Mouse (Mus musculus): ENCODE results near the gene 1700023F06Rik. TPM values are rescaled to one million over a fixed set of nuclear protein-coding genes. Genes with fewer than 3 reads are reported as not detected.

1700023F06Rik gene
- 0.88 and 2.1 TPM in 2 replicates for polyA plus RNA-seq (2014; fragmentation: Nextera tagmentation; extraction: Ambion mirVana)

- Histone ChIP-seq H3K27ac (replicated peaks; ENCODE audit: low read depth, low read length) (no peak within 1 kb of the TSS), H3K4me1 (ENCODE audit: control insufficient read depth, insufficient read depth, low read length) (no peaks in the 10 kb centered on the region), H3K27me3 (ENCODE audit: control insufficient read depth, insufficient read depth, low read length) (no peaks in the 10 kb centered on the region), H3K4me2 (ENCODE audit: low read length) (no peak within 1 kb of the TSS), H3K9me3 (ENCODE audit: control insufficient read depth, low read length) (no peaks in the 10 kb centered on the region), H3K36me3 (ENCODE audit: control insufficient read depth, insufficient read depth, low read length) (no peaks in the 10 kb centered on the region), H3K4me3 (replicated peaks; ENCODE audit: low read depth, low read length) (no peak within 1 kb of the TSS), H3K9ac (replicated peaks; ENCODE audit: low read length) (no peak within 1 kb of the TSS)
- ATAC-seq (ENCODE audit: low FRiP score, low TSS enrichment) (no peak), DNase-seq (no peak)
- 85% methylated on average over 3 of the region's 3 CpGs for WGBS
Measured at GRCm38 (mm10) chr11:103208458-103208857, at the start of gene 1700023F06Rik. Gene 1700023F06Rik (minus strand): TSS chr11:103208558.

- WGBS = 98% methylated on average over 4 of the region's 4 CpGs
- no peak overlapping the region for H3K4me2 ChIP-seq (ENCODE audit: low read length)
- peaks cover 5% of the 10 kb centered on the region for H3K4me1 ChIP-seq (ENCODE audit: control insufficient read depth, insufficient read depth, low read length)
- H3K4me3 ChIP-seq (replicated peaks; ENCODE audit: low read depth, low read length) = no peak overlapping the region
- no peaks in the 10 kb centered on the region for H3K27me3 ChIP-seq (ENCODE audit: control insufficient read depth, insufficient read depth, low read length)
- no peaks in the 10 kb centered on the region for H3K9me3 ChIP-seq (ENCODE audit: control insufficient read depth, low read length)
- H3K36me3 ChIP-seq (ENCODE audit: control insufficient read depth, insufficient read depth, low read length) = no peaks in the 10 kb centered on the region
- H3K27ac ChIP-seq (replicated peaks; ENCODE audit: low read depth, low read length) = no peak overlapping the region
- ATAC-seq (ENCODE audit: low FRiP score, low TSS enrichment) = no peak
- no peak overlapping the region for H3K9ac ChIP-seq (replicated peaks; ENCODE audit: low read length)
- no peak for DNase-seq
Measured at GRCm38 (mm10) chr11:103257938-103258481, 49.7 kb upstream of the 1700023F06Rik start.

DNA sequence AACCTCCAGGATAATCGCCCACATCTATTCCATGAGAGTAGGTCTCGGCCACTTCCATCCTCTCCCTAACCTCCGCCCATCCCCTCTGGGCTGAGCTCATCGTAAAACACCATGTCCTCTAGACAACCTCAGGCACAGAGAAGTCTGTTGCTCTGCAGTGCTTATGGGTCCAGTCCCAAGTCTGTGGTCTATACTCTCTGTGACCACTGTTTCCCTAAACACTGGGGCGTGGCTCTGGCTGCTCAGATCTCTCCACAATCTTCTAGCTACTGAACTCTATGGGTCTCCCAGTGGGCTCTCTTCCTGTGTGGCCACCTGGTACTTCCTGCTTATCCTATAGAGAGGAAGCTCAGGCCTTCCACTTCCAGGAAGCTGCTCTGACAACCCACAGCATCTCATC lies 45.2 kb upstream of the 1700023F06Rik start:
- Histone ChIP-seq H3K4me2 (ENCODE audit: low read length) (no peak overlapping the region), H3K27ac (replicated peaks; ENCODE audit: low read depth, low read length) (no peak overlapping the region), H3K9ac (replicated peaks; ENCODE audit: low read length) (no peak overlapping the region), H3K4me1 (ENCODE audit: control insufficient read depth, insufficient read depth, low read length) (no peaks in the 10 kb centered on the region), H3K27me3 (ENCODE audit: control insufficient read depth, insufficient read depth, low read length) (no peaks in the 10 kb centered on the region), H3K36me3 (ENCODE audit: control insufficient read depth, insufficient read depth, low read length) (no peaks in the 10 kb centered on the region), H3K4me3 (replicated peaks; ENCODE audit: low read depth, low read length) (no peak overlapping the region), H3K9me3 (ENCODE audit: control insufficient read depth, low read length) (no peaks in the 10 kb centered on the region)
- DNase-seq = no peak
- no peak for ATAC-seq (ENCODE audit: low FRiP score, low TSS enrichment)
- WGBS = 93% methylated on average over 5 of the region's 5 CpGs

- DNase-seq (no peak), ATAC-seq (ENCODE audit: low FRiP score, low TSS enrichment) (no peak)
- Histone ChIP-seq H3K4me2 (ENCODE audit: low read length) (no peak overlapping the region), H3K4me3 (replicated peaks; ENCODE audit: low read depth, low read length) (no peak overlapping the region), H3K36me3 (ENCODE audit: control insufficient read depth, insufficient read depth, low read length) (no peaks in the 10 kb centered on the region), H3K4me1 (ENCODE audit: control insufficient read depth, insufficient read depth, low read length) (0 out of 2 replicates have a peak, but pooled peaks cover 4% of the 10 kb centered on the region), H3K27ac (replicated peaks; ENCODE audit: low read depth, low read length) (no peak overlapping the region), H3K9ac (replicated peaks; ENCODE audit: low read length) (no peak overlapping the region), H3K27me3 (ENCODE audit: control insufficient read depth, insufficient read depth, low read length) (no peaks in the 10 kb centered on the region), H3K9me3 (ENCODE audit: control insufficient read depth, low read length) (no peaks in the 10 kb centered on the region)
- 96% methylated on average over 5 of the region's 5 CpGs for WGBS
Measured at GRCm38 (mm10) chr11:103252380-103252779, 44.0 kb upstream of the 1700023F06Rik start.

DNA sequence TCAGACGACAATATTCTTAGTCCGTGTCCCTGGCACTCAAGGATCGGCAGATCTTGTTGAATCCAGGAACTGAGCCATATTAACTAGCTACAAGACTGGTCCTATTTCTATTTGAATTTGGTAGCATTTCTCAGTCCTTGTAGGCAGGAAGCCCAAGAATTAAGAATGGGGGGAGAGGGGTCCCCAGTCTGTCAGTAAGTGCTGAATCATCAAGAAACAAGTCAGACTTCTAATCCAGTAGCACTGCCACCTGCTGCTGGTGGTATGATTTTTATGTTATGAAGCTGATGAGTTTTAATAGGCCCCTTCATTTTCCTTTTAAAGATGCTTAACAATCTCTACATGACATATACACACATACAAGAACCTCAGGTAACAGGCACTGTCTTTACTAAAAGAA lies 42.0 kb upstream of the 1700023F06Rik start:
- no peak overlapping the region for H3K27ac ChIP-seq (replicated peaks; ENCODE audit: low read depth, low read length)
- no peaks in the 10 kb centered on the region for H3K27me3 ChIP-seq (ENCODE audit: control insufficient read depth, insufficient read depth, low read length)
- DNase-seq = no peak
- H3K4me2 ChIP-seq (ENCODE audit: low read length) = no peak overlapping the region
- no peak overlapping the region for H3K9ac ChIP-seq (replicated peaks; ENCODE audit: low read length)
- no peak overlapping the region for H3K4me3 ChIP-seq (replicated peaks; ENCODE audit: low read depth, low read length)
- peaks cover 16% of the 10 kb centered on the region for H3K4me1 ChIP-seq (ENCODE audit: control insufficient read depth, insufficient read depth, low read length)
- 95% methylated on average over 3 of the region's 3 CpGs for WGBS
- no peaks in the 10 kb centered on the region for H3K36me3 ChIP-seq (ENCODE audit: control insufficient read depth, insufficient read depth, low read length)
- no peak for ATAC-seq (ENCODE audit: low FRiP score, low TSS enrichment)
- H3K9me3 ChIP-seq (ENCODE audit: control insufficient read depth, low read length) = no peaks in the 10 kb centered on the region

GRCm38 (mm10) chr11:103249509-103249908 lies 41.2 kb upstream of the 1700023F06Rik start:
- Histone ChIP-seq H3K36me3 (ENCODE audit: control insufficient read depth, insufficient read depth, low read length) (no peaks in the 10 kb centered on the region), H3K9me3 (ENCODE audit: control insufficient read depth, low read length) (no peaks in the 10 kb centered on the region), H3K4me1 (ENCODE audit: control insufficient read depth, insufficient read depth, low read length) (peaks cover 23% of the 10 kb centered on the region), H3K4me2 (ENCODE audit: low read length) (no peak overlapping the region), H3K9ac (replicated peaks; ENCODE audit: low read length) (no peak overlapping the region), H3K27ac (replicated peaks; ENCODE audit: low read depth, low read length) (no peak overlapping the region), H3K4me3 (replicated peaks; ENCODE audit: low read depth, low read length) (no peak overlapping the region), H3K27me3 (ENCODE audit: control insufficient read depth, insufficient read depth, low read length) (no peaks in the 10 kb centered on the region)
- DNase-seq (no peak), ATAC-seq (ENCODE audit: low FRiP score, low TSS enrichment) (no peak)
- WGBS = 69% methylated on average over 6 of the region's 6 CpGs

DNA sequence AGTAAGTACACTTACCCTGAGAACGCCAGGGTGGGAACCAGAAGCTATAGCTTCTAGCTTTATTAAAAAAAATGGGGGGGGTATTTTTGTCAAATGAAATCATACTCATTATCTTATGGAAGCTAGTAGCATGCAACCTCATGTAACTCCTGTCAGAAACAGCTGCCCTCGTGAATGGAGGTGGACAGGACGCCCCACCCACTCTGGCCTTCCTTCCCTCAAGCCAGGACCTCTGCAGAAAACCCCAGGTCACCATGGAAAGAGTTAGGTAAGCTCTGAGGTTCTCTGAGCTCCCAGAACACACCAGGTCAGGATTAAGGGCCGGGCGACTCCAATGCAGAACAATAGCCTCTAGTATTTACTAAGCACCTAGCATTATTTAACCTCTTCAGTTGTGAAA lies 40.5 kb upstream of the 1700023F06Rik start:
- 69% methylated on average over 5 of the region's 5 CpGs for WGBS
- no peak overlapping the region for H3K9ac ChIP-seq (replicated peaks; ENCODE audit: low read length)
- peaks cover 24% of the 10 kb centered on the region for H3K4me1 ChIP-seq (ENCODE audit: control insufficient read depth, insufficient read depth, low read length)
- no peak overlapping the region for H3K4me2 ChIP-seq (ENCODE audit: low read length)
- ATAC-seq (ENCODE audit: low FRiP score, low TSS enrichment) (no peak), DNase-seq (no peak)
- H3K9me3 ChIP-seq (ENCODE audit: control insufficient read depth, low read length) = no peaks in the 10 kb centered on the region
- H3K36me3 ChIP-seq (ENCODE audit: control insufficient read depth, insufficient read depth, low read length) = no peaks in the 10 kb centered on the region
- no peak overlapping the region for H3K27ac ChIP-seq (replicated peaks; ENCODE audit: low read depth, low read length)
- no peak overlapping the region for H3K4me3 ChIP-seq (replicated peaks; ENCODE audit: low read depth, low read length)
- no peaks in the 10 kb centered on the region for H3K27me3 ChIP-seq (ENCODE audit: control insufficient read depth, insufficient read depth, low read length)

DNA sequence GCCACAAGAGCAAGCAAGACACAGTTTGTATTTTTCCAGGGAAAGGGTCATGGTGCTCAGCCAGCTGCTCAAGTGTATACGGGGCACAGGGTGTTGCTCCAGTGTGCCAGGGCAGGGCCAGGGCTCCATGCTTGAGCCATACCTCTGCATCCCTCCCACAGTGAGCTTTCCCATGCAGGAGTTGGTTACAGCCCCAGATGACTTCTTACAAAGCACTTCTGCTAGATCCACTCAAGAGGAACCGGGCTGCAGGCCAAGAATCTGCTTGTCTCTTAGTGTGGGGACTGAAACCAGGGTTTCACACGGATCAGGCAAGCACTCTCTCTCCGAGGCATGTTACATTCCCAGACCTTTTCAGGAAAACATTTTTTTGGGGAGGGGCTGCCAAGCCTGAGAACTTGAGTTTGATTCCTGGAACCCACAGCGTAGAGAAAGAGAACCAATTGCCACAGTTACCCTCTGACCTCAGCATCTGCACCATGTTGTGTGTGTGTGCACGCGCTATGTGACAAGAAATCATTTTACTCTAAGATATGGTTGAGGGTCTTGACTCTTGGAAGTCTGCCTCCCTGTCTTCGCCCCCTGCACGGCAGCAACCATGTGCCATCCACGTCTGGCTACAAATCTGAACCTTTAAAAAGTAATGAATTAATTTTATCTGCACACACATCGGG lies 39.3 kb upstream of the 1700023F06Rik start:
- ATAC-seq (ENCODE audit: low FRiP score, low TSS enrichment) = no peak; the same call in 1 of the 2 replicates
- WGBS = 72% methylated on average over 11 of the region's 11 CpGs
- no peak overlapping the region for H3K4me3 ChIP-seq (replicated peaks; ENCODE audit: low read depth, low read length)
- no peak overlapping the region for H3K9ac ChIP-seq (replicated peaks; ENCODE audit: low read length)
- no peaks in the 10 kb centered on the region for H3K36me3 ChIP-seq (ENCODE audit: control insufficient read depth, insufficient read depth, low read length)
- peaks cover 24% of the 10 kb centered on the region for H3K4me1 ChIP-seq (ENCODE audit: control insufficient read depth, insufficient read depth, low read length)
- no peaks in the 10 kb centered on the region for H3K9me3 ChIP-seq (ENCODE audit: control insufficient read depth, low read length)
- DNase-seq = peak; percentile 81
- no peaks in the 10 kb centered on the region for H3K27me3 ChIP-seq (ENCODE audit: control insufficient read depth, insufficient read depth, low read length)
- peak overlapping the region; percentile 55; the same call in 1 of the 2 replicates for H3K27ac ChIP-seq (replicated peaks; ENCODE audit: low read depth, low read length)
- no peak overlapping the region for H3K4me2 ChIP-seq (ENCODE audit: low read length)

GRCm38 (mm10) chr11:103246731-103247290 lies 38.5 kb upstream of the 1700023F06Rik start:
- peaks cover 24% of the 10 kb centered on the region for H3K4me1 ChIP-seq (ENCODE audit: control insufficient read depth, insufficient read depth, low read length)
- no peak overlapping the region for H3K4me2 ChIP-seq (ENCODE audit: low read length)
- H3K27ac ChIP-seq (replicated peaks; ENCODE audit: low read depth, low read length) = 0 out of 2 replicates have a peak overlapping the region, but pooled peaks have one; percentile 22
- no peak overlapping the region for H3K9ac ChIP-seq (replicated peaks; ENCODE audit: low read length)
- DNase-seq (no peak), ATAC-seq (ENCODE audit: low FRiP score, low TSS enrichment) (no peak)
- H3K4me3 ChIP-seq (replicated peaks; ENCODE audit: low read depth, low read length) = no peak overlapping the region
- 73% methylated on average over 4 of the region's 4 CpGs for WGBS
- no peaks in the 10 kb centered on the region for H3K9me3 ChIP-seq (ENCODE audit: control insufficient read depth, low read length)
- no peaks in the 10 kb centered on the region for H3K27me3 ChIP-seq (ENCODE audit: control insufficient read depth, insufficient read depth, low read length)
- no peaks in the 10 kb centered on the region for H3K36me3 ChIP-seq (ENCODE audit: control insufficient read depth, insufficient read depth, low read length)
